Mouse (Mus musculus) olfactory bulb, adult 2 months (tissue): ENCODE measurements around the gene Oxct2b.

ENCODE experiments used
- CTCF ChIP-seq: fragments of 200-500 bp; IDR thresholded peaks from 2 replicates; pipeline ENCODE4 v1.5.1; 2012; ENCODE audit warnings: low read depth, mild to moderate bottlenecking, low read length, moderate library complexity; ENCODE audit not compliant: insufficient read depth
- POLR2A ChIP-seq: fragments of 200-500 bp; IDR thresholded peaks from 2 replicates; pipeline ENCODE4 v1.6.1; 2012; ENCODE audit warnings: mild to moderate bottlenecking, low read depth, low read length, moderate library complexity; ENCODE audit not compliant: insufficient read depth

DNA sequence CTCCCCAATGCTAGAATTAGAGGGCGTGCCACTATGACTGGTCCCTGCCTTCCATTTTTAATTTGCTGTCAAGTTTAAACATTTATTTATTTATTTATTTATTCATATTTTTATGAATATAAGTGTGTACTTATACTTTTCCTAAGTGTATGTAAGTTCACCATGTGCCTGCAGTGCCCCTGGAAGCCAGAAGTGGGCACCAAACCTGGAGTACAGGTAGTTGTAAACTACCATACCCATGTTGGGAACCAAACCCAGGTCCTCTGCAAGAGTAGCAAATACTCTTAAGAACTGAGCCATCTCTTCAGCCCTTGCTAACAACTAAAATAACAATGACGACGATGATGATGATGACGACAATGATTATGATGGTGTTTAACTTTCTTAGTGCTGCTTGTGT lies 35.9 kb downstream of the Oxct2b start:
- TF ChIP-seq CTCF (no peak), POLR2A (no peak)
